Mouse (Mus musculus) heart, postnatal 25 days (tissue): Measurements from ENCODE around the gene Prdm4. TPM values are rescaled to one million over a fixed set of nuclear protein-coding genes. Genes with fewer than 3 reads are reported as not detected.

Source experiments
- DNase-seq: peaks from one replicate; pipeline ENCODE4 v3.0.0; 2022; ENCODE audit warnings: low spot score
- intact Hi-C: fragments of 180-260 bp; cut with DNase I; formaldehyde crosslinking; loops from one replicate; pipeline ENCODE4 v1.15.1; 2025
- total RNA-seq, 2 experiments: library from RNA; stranded (reverse); gene quantifications; 2 replicates each; pipeline ENCODE4 v1.2.3; 2021

Gene Prdm4
- total RNA-seq, result 10 to 100 TPM; 10.6 to 13.8 TPM

DNA sequence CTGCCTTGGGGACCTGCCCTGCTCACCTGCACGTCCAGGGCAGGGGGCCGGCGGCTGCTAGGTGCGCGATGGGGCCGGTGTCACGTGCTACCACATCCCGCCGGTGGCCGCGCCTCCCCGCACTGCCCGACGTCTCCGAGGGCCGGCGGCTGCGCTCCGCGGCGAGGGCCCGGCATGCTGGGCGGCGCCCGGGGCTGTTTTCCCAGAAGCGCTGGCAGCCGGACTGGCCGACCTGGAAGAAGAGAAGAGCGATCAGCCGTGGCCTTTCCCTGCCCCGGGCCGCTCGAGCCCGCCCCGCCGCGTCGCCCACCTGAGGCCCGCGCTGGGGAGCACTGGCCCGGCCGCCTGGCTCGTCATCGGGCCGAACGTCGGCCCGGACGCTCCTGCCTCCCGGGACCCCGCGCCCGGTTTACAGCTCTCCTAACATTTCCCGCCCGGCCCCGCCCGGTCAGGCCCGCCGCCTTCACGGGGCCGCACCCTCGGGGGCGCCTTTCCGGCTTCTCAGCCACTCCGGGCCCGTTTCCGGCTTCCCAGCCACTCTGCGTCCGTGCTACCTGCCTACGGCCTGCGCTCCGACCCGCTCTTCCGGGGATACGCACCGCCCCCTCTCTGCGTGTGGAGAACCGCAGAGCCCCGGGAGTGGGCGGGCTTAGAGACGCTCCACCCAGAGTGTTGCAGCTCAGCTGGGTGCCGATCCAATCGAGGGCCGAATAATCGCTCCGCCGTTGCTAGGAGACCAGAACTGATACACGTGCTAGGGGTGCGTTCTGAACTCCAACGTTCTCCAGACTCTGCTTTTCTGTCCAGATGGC, at the start of gene Prdm4:
Gene Prdm4, minus strand, starts transcription at position 645 of the 812 bp plus-strand sequence.
- peak; percentile 96 for DNase-seq
- intact Hi-C loops, result loop anchor here (5.0 kb wide), 2 partner anchors 41 to 44 kb away; partner anchors contain the start of gene Rtcb

DNA sequence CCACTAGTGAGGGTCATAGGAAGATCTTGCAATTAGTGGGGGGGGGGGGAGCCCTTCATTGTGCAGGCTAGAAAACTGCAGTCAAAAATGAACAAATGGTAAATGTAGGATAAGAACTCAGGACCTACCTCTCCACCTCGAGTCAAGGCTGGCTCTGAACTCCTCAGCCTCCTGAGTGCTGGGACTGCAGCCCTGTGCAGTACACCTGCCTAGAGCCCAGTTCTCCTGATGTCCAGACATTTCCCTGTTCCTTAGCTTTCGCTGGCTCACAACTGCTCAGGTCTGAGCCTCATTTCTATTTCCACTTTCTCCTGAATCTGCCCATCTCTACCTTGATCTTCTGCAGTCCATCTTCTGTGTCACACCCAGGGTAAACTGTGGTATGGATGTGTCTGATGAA, 49.5 kb upstream of the Prdm4 start:
- DNase-seq, result no peak

DNA sequence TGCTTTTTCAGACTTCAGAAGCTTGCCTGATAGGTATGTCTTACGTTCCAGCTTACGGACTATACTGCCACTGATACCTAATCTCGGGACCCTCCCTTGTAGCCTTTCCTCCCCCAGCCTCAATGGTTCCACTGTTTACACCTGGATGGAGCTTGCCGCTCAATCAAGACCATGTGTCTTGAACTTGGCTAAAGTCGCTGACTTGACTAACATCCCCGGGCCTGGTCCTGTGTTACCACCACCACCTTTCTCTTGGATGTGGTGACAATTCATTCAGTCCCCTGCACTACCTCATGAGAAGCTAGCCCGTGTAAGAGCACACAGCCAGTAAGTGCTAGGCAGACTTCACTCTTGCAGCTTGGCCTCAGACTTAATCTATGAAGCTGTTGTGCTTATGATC, 47.4 kb upstream of the Prdm4 start:
- no peak for DNase-seq
- intact Hi-C loops, result loop anchor here (5.0 kb wide), 1 partner anchor 743 kb away; the partner anchor contains the start of genes Hsp90b1 and Ttc41

More for the DNA sequence above, 49.5 kb upstream of the Prdm4 start:
- intact Hi-C loops, result loop anchor here (5.0 kb wide), 2 partner anchors 91 to 331 kb away; no protein-coding TSS in a partner anchor

DNA sequence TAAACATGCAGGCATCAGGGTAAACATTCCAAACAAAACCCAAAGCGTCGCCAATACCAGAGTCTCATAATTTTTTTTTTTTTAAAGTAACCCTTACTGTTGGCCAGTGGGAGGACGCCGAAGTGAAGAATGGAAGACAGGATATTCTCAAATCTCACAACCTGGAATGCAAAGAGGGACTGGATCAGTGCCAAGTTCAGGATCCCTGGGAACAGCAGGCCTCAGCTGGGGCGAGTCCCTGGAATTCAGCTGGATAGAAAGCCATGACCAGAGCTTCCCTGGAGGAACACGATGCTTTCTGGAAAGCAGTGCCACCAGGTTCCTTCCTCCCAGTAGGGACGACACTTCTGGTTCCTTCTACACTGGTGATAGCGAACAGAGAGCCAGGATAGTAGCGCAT, 46.0 kb upstream of the Prdm4 start:
- no peak for DNase-seq

DNA sequence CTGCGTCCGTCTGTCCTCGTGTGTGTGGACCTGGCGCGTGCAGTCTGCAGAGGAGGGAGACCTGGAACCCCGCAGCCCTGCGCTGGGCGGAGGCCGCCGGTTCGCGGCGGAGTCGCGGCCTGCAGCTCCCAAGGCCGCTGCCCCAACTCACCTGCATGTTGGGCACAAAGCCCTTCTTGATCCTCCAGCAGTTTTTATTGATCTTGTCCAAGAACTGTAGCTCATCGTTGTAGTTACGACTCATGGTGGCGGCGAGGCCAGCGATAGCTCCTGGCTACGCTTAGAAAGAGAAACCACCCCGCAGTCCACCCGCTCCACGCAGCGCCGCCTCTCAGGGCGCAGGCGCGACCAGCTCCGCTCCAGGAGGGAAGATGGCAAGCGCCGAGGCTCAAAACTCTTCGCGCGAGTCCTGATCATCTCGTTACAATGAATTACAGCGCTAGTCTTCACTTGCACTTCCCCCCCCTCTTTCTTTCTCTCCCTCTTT, 40.6 kb upstream of the Prdm4 start, which contains the start of gene Rtcb:
Gene Rtcb, minus strand, starts transcription at position 360 of the 487 bp plus-strand sequence.
- intact Hi-C loops, result loop anchor here (5.0 kb wide), 1 partner anchor 40 kb away; the partner anchor contains the start of gene Prdm4
- peak; percentile 89 for DNase-seq

More for the DNA sequence above, 46.0 kb upstream of the Prdm4 start:
- intact Hi-C loops, result loop anchor here (5.0 kb wide), 1 partner anchor 744 kb away; the partner anchor contains the start of genes Hsp90b1 and Ttc41

DNA sequence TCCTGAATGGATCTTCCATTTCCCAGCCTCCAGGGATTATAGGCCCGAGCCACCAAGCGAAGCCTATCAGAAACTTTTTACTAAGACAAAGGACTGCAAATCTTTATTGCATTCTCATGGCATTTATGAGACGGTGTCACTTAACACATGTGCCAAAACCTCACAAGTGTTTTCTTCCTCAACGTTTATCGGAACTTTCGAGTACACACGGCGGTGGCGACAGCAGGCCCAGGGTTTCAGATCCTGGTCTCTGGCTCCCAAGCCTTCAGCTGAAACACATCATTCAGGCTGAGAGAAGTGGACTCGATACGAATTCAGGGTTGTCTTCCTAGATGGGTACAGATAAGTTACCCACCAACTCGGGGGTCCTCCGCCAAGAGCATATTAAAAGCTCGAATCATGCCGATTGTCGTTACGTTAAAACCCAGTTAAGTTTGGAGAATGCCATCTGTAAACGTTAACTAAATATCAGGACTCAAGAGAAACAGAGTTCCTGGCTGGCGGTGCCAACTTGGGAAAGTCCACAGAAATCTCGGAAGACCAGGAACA, 40.0 kb upstream of the Prdm4 start:
- intact Hi-C loops, result loop anchor here (5.0 kb wide), 1 partner anchor 40 kb away; the partner anchor contains the start of gene Prdm4

DNA sequence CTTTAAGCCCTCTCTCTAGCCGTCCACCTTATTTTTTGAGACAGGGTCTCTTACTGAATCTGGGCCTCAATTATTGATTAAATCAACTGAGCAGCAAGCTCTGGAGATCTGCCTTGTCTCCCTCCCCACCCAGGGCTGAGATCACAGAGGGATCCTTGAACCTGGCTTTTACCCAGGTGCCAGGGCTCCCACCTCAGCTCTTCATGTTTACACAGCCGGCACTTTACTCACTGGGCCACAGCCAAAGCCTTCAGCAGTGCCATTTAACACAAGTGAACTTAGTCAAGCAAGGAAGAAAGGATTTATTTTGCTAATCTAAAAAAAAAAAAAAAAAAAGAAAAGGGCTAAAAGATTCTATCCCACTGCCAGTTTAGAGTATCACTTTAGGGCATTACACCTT, 37.5 kb upstream of the Prdm4 start:
- intact Hi-C loops, result loop anchor here (2.0 kb wide), 1 partner anchor 82 kb away; no protein-coding TSS in a partner anchor
- no peak for DNase-seq

More for the DNA sequence above, 40.0 kb upstream of the Prdm4 start:
- no peak for DNase-seq

DNA sequence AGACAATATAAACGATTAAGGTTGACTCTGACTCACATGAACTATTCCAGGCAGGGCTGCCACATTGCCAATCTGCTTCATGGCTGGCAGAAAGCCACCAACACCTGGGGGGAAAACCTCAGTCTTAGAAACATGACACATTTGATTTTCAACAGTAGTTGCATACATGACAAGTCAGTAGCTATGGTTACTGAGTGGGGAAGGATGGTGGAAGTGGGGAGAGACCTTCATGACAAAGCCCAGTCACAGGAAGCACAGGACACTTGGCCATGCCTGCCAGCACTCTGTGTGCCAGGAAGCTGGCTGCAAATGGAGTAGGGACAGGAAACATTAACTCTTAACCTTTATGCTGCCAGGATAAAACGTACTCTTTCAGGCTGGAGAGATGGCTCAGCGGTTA, 36.5 kb upstream of the Prdm4 start:
- intact Hi-C loops, result no loop called here
- DNase-seq, result no peak

DNA sequence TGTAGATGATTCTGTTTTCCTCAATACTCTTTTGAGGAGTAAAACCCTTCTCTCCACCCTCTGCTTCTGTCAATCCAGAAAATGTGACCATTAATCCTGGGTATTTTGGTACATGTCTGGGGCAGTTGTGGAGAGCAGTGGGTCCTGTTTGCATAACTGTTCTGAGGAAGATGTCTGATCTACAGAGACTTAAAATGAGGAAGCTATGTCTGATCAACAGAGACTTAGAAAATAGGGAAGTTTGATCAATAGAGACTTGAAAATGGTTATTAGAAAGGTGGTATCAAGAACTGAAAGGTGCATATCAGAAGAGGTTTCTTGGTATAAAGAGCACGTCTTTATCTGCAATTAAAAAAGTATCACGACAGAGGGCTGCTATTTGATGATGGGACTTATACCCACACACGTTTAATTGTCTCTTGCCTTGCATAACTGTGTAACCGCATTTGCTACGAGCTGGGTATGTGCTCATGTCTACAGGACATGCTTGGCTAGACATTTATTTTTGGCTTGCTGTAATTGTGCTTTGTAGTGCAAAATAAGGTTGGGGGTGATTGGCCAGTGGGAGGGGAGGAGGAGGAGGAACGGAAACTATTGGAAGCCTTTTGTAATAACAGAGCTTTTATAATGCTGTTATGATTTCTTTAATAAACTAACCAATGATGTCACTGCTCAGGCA, 35.0 kb upstream of the Prdm4 start:
- intact Hi-C loops, result no loop called here
- no peak for DNase-seq

DNA sequence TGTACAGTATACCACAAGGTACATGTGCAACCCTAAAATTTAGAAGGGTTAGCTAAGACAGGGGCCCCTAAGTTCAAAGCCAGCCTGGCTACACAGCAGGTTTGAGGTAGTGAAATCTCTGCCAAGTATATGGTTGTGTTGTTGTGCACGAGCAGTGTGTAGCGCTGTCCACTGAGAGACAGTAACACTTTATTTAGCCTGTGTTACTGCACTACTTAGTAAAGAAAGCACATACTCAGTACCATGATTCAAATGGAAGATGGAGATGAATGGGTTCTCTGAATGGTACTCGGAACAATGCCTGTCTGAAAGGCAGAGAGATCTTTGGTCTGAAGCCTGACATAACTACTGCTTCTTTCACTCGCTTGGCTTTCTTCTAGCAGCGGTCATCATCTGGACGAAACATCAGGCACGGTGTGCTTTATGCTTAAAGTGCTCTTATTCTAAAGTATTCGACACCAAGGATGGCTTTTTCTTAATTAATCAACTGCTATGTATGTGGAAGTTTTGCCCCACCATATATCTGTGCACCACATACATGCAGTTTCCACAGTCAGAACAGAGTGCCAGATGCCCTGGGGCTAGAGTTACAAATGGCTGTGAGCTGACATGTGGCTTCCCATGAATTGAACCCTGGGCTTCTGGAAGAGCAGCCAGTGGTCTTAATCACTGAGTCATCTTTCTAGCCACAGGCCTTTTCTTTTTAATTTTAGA, 31.7 kb upstream of the Prdm4 start:
- intact Hi-C loops, result no loop called here
- no peak for DNase-seq

DNA sequence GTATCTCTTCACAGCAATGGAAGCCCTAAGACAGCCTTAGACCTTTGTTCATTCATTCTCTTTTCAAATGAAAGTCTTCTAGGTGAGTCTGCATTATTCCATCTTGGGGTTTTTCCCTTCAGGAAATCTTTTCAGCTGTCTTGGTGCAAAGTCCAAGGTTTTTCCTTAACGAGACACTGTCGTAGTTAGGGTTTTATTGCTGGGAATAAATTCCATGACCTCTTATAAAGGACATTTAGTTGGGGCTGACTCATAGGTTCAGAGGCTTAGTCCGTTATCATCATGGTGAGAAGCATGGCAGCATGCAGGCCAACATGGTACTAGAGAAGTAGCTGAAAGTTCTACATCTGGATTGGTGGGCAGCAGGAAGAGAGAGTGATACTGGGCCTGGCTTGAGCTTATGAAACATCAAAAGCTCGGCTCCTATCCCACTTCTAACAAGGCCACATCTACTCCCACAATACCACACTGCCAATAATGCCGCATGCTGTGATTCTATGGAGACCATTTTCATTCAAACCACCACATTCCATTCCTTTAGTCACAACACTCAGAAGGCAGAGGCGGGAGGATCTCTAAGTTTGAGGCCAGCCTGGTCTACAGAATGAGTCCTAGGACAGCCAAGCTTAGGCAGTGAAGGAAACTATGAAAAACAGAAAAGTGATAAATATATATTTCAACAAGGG, 19.5 kb upstream of the Prdm4 start:
- intact Hi-C loops, result no loop called here
- no peak for DNase-seq

DNA sequence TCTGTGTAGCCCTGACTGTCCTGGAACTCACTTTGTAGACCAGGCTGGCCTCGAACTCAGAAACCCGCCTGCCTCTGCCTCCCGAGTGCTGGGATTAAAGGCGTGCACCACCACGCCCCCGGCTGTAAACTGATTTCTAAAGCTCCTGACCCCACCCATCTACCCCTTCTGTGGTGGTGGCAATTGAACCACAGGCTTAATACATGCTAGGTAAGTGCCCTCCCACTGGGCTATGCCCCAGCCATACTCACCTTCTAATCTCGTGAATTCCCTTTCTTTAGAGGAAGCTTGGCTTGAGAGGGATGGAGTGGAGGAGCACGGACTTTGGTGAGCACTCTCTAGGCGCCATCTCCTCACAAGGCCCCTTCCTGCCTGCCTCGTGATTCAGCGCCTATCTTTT, 13.0 kb upstream of the Prdm4 start:
- intact Hi-C loops, result no loop called here
- DNase-seq, result no peak

DNA sequence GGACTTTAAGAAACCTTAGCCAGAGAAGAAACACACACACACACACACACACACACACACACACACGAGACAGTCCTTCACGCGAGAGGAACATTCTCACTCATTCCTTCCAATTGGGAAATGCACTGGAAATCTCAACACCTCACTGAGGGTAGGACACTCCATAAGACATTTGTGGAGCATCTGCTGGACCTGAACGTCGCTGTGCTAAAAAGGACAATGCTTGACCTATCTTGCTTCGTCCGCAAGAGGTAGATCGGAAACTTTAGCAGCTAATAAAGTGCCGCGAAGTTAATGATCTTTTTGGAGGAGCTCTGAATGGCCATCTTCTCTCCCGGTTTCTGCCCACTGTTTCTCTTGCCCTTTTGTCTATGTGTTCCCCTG, 12.3 kb upstream of the Prdm4 start:
- intact Hi-C loops, result no loop called here
- DNase-seq, result no peak

DNA sequence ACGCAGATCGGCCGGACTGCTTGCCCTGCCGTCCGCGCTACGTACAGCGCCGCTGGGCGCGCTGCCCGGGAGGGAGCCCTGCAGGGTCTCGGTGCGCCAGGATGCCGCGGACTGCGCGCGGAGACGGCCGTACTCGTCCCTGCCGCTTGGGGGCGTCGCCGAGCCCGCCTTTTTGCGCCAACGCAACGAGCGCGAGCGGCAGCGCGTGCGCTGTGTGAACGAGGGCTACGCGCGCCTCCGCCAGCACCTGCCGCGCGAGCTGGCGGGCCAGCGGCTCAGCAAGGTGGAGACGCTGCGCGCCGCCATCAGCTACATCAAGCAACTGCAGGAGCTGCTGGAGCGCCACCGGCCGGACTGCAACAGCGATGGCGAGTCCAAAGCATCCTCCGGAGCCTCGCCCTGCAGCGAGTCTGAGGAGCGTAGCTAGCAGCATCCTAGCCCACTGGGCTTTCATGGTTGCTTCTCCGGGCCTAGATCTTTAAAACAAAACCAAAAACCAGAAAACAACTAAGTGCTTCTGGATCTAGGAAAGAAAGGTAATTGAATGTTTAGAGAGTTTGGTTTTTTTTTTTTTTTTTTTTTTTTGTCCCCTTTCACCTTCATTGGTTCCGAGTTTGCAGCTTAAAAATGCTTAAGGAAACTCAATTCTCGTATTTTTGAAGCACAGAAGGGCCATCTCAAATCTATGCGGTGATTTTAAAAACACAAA, 11.7 kb upstream of the Prdm4 start:
- intact Hi-C loops, result no loop called here
- no peak for DNase-seq

DNA sequence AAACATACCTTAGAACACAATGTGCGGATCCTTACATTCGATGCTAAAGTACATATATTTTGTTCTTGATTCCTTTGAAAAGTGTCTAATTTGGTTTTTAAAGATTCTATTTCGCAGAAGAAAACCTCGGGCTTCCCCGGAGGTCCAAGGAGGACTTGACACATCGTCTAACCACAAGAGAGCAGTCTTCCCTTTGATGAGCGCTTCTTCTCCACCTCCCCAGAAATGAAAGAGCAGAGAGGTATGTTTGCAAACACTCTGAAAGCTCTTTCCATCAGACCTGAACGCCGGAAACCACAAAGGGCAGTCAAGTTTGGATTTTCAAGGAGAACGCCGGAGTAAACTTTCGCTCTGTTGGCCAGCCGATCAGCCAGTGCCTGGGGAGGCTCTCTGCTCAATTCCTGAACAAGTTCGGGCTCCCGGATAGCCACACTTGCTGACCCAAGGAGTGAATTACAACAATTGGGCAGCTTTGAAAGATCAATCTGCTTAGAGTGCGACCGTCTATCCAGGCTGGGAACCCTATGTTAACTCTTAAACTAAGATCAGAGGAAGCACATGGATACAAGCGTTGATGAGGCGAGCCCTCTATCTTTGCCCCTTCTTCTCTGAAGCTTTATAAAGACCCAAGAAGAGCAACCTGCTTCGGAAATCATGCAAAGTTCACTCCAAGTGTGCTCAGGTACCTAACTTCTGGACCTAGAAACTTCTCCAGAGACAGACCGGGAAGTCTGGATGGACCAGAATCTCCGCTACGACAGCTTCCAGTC, 10.9 kb upstream of the Prdm4 start, which contains the start of gene Ascl4:
Gene Ascl4, plus strand, starts transcription at position 6 of the 770 bp plus-strand sequence.
- DNase-seq, result no peak

DNA sequence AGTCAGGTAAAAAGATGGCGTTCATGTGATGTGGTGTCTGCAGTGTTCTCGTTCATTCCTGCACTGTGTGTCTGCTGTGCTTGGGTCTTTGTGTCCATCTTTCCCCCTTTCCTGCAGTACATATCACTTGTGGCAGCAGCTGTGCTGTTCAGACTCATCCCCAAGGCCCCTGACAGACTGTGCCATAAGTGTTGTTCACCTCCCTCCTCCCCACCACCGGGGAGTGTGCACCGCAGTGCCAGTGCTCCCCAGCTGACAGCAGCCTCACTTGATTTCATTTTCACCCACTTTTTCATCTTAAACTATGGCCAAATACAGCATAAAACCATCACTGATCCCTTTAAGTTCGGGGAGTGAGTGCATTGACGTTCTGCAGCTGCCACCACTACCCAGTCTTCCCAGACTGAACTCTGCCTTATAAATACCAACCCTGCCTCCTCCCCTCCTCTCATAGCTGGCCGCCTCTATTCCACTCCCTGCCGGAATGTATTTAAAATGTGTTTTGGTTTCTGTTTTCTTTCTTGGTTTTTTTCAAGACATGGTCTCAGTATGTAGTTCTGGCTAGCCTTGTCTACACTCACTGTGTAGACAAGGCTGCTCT, 37.0 kb downstream of the Prdm4 start:
- no peak for DNase-seq
- intact Hi-C loops, result no loop called here

More for the DNA sequence above, 10.9 kb upstream of the Prdm4 start, which contains the start of gene Ascl4:
- intact Hi-C loops, result no loop called here

DNA sequence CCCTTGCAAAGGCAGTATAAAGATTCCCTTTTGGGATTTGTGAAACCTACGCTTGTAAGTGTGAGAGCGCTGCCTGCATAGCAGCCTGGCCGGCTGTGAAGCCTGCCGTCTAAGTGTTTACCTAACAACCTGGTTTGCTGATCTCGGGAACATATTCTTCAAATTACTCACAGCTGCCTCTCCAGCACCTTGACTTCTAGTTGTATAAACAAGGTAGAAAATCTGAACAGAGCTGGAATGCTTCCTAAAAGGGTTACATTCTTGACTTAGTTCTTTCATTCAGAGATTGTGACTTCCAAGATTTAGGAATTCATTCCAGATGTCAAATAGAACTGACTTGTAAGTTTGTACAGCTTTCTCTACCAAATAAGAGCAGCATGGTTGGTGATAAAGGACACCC, 41.1 kb downstream of the Prdm4 start:
- no peak for DNase-seq
- intact Hi-C loops, result no loop called here
